In genomic region chr4:47342632-47343031, GRCm38 (mm10) we compare ENCODE assay signal across 18 mouse cellular contexts. TPM values are rescaled to one million over a fixed set of nuclear protein-coding genes. Genes with fewer than 3 reads are reported as not detected.
DNase-seq lines count a peak whose midpoint lies in the region; ATAC-seq lines count a peak whose summit lies in the region.
"Had no signal": no experiment of that assay in that cellular context is flagged by ENCODE, and none has a peak within 500 bp of the region (broad histone marks: within the 10 kb centered on the region; RNA-seq: fewer than 3 reads in every experiment).

No protein-coding gene starts in this region.

- DNase-seq in hindbrain, embryonic 14.5 days (ENCODE audit: low spot score): no peak
- peak; percentile 16 for DNase-seq in midbrain, embryonic 14.5 days
- DNase-seq in Muller cell, postnatal 12 days (ENCODE audit: inconsistent ontology term): peak; percentile 68
- DNase-seq in thymus, postnatal 25 days: peak; percentile 38
- no peak for DNase-seq in gastrocnemius, adult 18-20 months (ENCODE audit: low spot score)
- DNase-seq: adrenal gland, postnatal 25 days; cerebellum, adult 9-10 months; gastrocnemius, postnatal 10 days; heart, postnatal 4 days; layer of hippocampus, adult 9-11 months; lung, postnatal 14 days; right cerebral cortex, postnatal 4 days had no signal

- no peak overlapping the region for H3K9ac ChIP-seq in hindbrain, embryonic 14.5 days
- no peak overlapping the region for H3K9ac ChIP-seq in hindbrain, embryonic 12.5 days
- H3K9ac ChIP-seq in midbrain, embryonic 14.5 days (replicated peaks; ENCODE audit: low read length): no peak overlapping the region
- H3K9ac ChIP-seq in midbrain, embryonic 16.5 days (ENCODE audit: low read depth, low read length): no peak overlapping the region
- H3K9ac ChIP-seq: forebrain, postnatal 0 days; liver, embryonic 15.5 days; neural tube, embryonic 13.5 days had no signal

- peak overlapping the region; percentile 10; the same call in 1 of the 2 replicates for H3K4me2 ChIP-seq in hindbrain, embryonic 14.5 days (replicated peaks)
- no peak overlapping the region for H3K4me2 ChIP-seq in hindbrain, embryonic 12.5 days (replicated peaks)
- H3K4me2 ChIP-seq in midbrain, embryonic 14.5 days (ENCODE audit: low read length): no peak overlapping the region
- H3K4me2 ChIP-seq in midbrain, embryonic 16.5 days (ENCODE audit: low read length): no peak overlapping the region
- H3K4me2 ChIP-seq: liver, embryonic 15.5 days; neural tube, embryonic 13.5 days had no signal

- H3K27ac ChIP-seq in hindbrain, embryonic 14.5 days: no peak overlapping the region
- no peak overlapping the region for H3K27ac ChIP-seq in hindbrain, embryonic 12.5 days
- H3K27ac ChIP-seq in midbrain, embryonic 14.5 days (replicated peaks; ENCODE audit: low read depth, low read length): no peak overlapping the region
- H3K27ac ChIP-seq in midbrain, embryonic 16.5 days (ENCODE audit: low read length): no peak overlapping the region
- H3K27ac ChIP-seq: liver, embryonic 15.5 days; neural tube, embryonic 13.5 days had no signal

- no peaks in the 10 kb centered on the region for H3K9me3 ChIP-seq in hindbrain, embryonic 14.5 days (ENCODE audit: control insufficient read depth, low read length)
- no peaks in the 10 kb centered on the region for H3K9me3 ChIP-seq in hindbrain, embryonic 12.5 days (replicated peaks)
- no peaks in the 10 kb centered on the region for H3K9me3 ChIP-seq in midbrain, embryonic 14.5 days (ENCODE audit: control insufficient read depth, low read length)
- no peaks in the 10 kb centered on the region for H3K9me3 ChIP-seq in midbrain, embryonic 16.5 days (replicated peaks; ENCODE audit: control insufficient read depth, low read length, poor library complexity, severe bottlenecking)
- H3K9me3 ChIP-seq: liver, embryonic 15.5 days; neural tube, embryonic 13.5 days had no signal

- WGBS in hindbrain, embryonic 14.5 days: 31% methylated on average over 8 of the region's 8 CpGs
- 38% methylated on average over 8 of the region's 8 CpGs for WGBS in hindbrain, embryonic 12.5 days
- WGBS in midbrain, embryonic 14.5 days: 29% methylated on average over 8 of the region's 8 CpGs
- 27% methylated on average over 8 of the region's 8 CpGs for WGBS in midbrain, embryonic 16.5 days

- no peak for ATAC-seq in hindbrain, embryonic 14.5 days (ENCODE audit: low FRiP score)
- ATAC-seq in hindbrain, embryonic 12.5 days (ENCODE audit: low FRiP score): no peak
- no peak for ATAC-seq in midbrain, embryonic 14.5 days (ENCODE audit: low FRiP score, low TSS enrichment)
- no peak for ATAC-seq in midbrain, embryonic 16.5 days
- ATAC-seq: forebrain, postnatal 0 days; intestine, embryonic 16.5 days had no signal

- H3K4me1 ChIP-seq in hindbrain, embryonic 14.5 days (replicated peaks; ENCODE audit: control insufficient read depth, insufficient read depth, low read length): 0 out of 2 replicates have a peak, but pooled peaks cover 6% of the 10 kb centered on the region
- 0 out of 2 replicates have a peak, but pooled peaks cover 8% of the 10 kb centered on the region for H3K4me1 ChIP-seq in hindbrain, embryonic 12.5 days
- no peaks in the 10 kb centered on the region for H3K4me1 ChIP-seq in midbrain, embryonic 14.5 days (ENCODE audit: control insufficient read depth, insufficient read depth, low read length)
- H3K4me1 ChIP-seq in midbrain, embryonic 16.5 days (ENCODE audit: control insufficient read depth, insufficient read depth, low read length): no peaks in the 10 kb centered on the region; the same call in 1 of the 2 replicates
- H3K4me1 ChIP-seq: liver, embryonic 15.5 days had no signal

- no peaks in the 10 kb centered on the region for H3K27me3 ChIP-seq in hindbrain, embryonic 14.5 days (ENCODE audit: control insufficient read depth, insufficient read depth, low read length)
- no peaks in the 10 kb centered on the region for H3K27me3 ChIP-seq in hindbrain, embryonic 12.5 days
- H3K27me3 ChIP-seq in midbrain, embryonic 14.5 days (ENCODE audit: control insufficient read depth, insufficient read depth, low read length): no peaks in the 10 kb centered on the region
- H3K27me3 ChIP-seq in midbrain, embryonic 16.5 days (ENCODE audit: control insufficient read depth, insufficient read depth, low read depth, low read length): no peaks in the 10 kb centered on the region
- H3K27me3 ChIP-seq: liver, embryonic 15.5 days; neural tube, embryonic 13.5 days had no signal

- no peak overlapping the region for H3K4me3 ChIP-seq in hindbrain, embryonic 14.5 days (replicated peaks; ENCODE audit: low read length)
- no peak overlapping the region for H3K4me3 ChIP-seq in hindbrain, embryonic 12.5 days
- no peak overlapping the region for H3K4me3 ChIP-seq in midbrain, embryonic 14.5 days (replicated peaks; ENCODE audit: low read depth, low read length)
- H3K4me3 ChIP-seq in midbrain, embryonic 16.5 days (ENCODE audit: low read depth, low read length): no peak overlapping the region
- H3K4me3 ChIP-seq: liver, embryonic 15.5 days; neural tube, embryonic 13.5 days had no signal

- no peaks in the 10 kb centered on the region for H3K36me3 ChIP-seq in hindbrain, embryonic 14.5 days (replicated peaks; ENCODE audit: control insufficient read depth, insufficient read depth)
- no peaks in the 10 kb centered on the region for H3K36me3 ChIP-seq in hindbrain, embryonic 12.5 days
- no peaks in the 10 kb centered on the region for H3K36me3 ChIP-seq in midbrain, embryonic 14.5 days (ENCODE audit: control insufficient read depth, insufficient read depth, low read length)
- no peaks in the 10 kb centered on the region for H3K36me3 ChIP-seq in midbrain, embryonic 16.5 days (ENCODE audit: control insufficient read depth, insufficient read depth, low read length)
- H3K36me3 ChIP-seq: liver, embryonic 15.5 days; neural tube, embryonic 13.5 days had no signal

RNA-seq across cellular contexts. Expression of gene Tgfbr1, which starts 10.4 kb away (rescaled TPM):
- polyA plus RNA-seq in hindbrain, embryonic 14.5 days (2014; fragmentation: Nextera tagmentation; extraction: Ambion mirVana): 40.1 and 41.4 TPM in 2 replicates
- 96.7 and 102 TPM in 2 replicates for polyA plus RNA-seq in hindbrain, embryonic 12.5 days (2016; fragmentation: Nextera tagmentation; extraction: Ambion mirVana)
- polyA plus RNA-seq in midbrain, embryonic 14.5 days (2014; fragmentation: Nextera tagmentation; extraction: Ambion mirVana): 33.9 and 57.4 TPM in 2 replicates
- 30.2 and 37.8 TPM in 2 replicates for polyA plus RNA-seq in midbrain, embryonic 16.5 days (2015; fragmentation: Nextera tagmentation; extraction: Ambion mirVana)
- 10 to 100 TPM; 21.5 to 24.3 TPM for total RNA-seq in gastrocnemius, adult 18-20 months (2021)

Comparison
In these comparisons a context has a peak if more than half of its experiments do, and no peak if none do; other contexts are left out.
1. DNase-seq: peak in midbrain, embryonic 14.5 days (single experiment), Muller cell, postnatal 12 days (single experiment) and thymus, postnatal 25 days (single experiment); none in hindbrain, embryonic 14.5 days (single experiment) and gastrocnemius, adult 18-20 months (single experiment).